Mouse (Mus musculus) heart, adult 2 months (tissue): ENCODE measurements around the gene Rps9. TPM values are rescaled to one million over a fixed set of nuclear protein-coding genes. Genes with fewer than 3 reads are reported as not detected.
A peak's percentile ranks its signal among the peaks of the same experiment; 100 is the strongest.

Experiments
- DNase-seq, 2 experiments: peaks; one replicate each; pipeline ENCODE4 v3.0.0; 2021
- H3K27ac ChIP-seq: fragments of 200-600 bp; 2 replicates; pipeline ENCODE4 v1.8.1; 2022
- H3K27me3 ChIP-seq: fragments of 200-500 bp; 2 replicates; pipeline ENCODE4 v1.6.1; 2012; ENCODE audit warnings: mild to moderate bottlenecking, low read length, inconsistent platforms, mixed read lengths; ENCODE audit not compliant: control insufficient read depth, insufficient read depth
- H3K36me3 ChIP-seq: fragments of 200-500 bp; 2 replicates; pipeline ENCODE4 v1.6.1; 2012; ENCODE audit warnings: low read length, inconsistent platforms; ENCODE audit not compliant: control insufficient read depth, insufficient read depth
- H3K4me1 ChIP-seq: fragments of 200-500 bp; 2 replicates; pipeline ENCODE4 v1.6.1; 2011; ENCODE audit warnings: low read length; ENCODE audit not compliant: control insufficient read depth, insufficient read depth
- H3K4me3 ChIP-seq: fragments of 200-600 bp; 2 replicates; pipeline ENCODE4 v1.8.1; 2022
- H3K79me2 ChIP-seq: fragments of 200-500 bp; replicated peaks from 2 replicates; pipeline ENCODE4 v1.6.1; 2012; ENCODE audit warnings: mild to moderate bottlenecking, inconsistent platforms, low read length, moderate library complexity, mixed read lengths; ENCODE audit not compliant: control insufficient read depth, insufficient read depth
- H3K9ac ChIP-seq: fragments of 200-500 bp; 2 replicates; pipeline ENCODE4 v1.6.1; 2012; ENCODE audit warnings: low read depth, mild to moderate bottlenecking, control low read depth, inconsistent platforms, low read length, mixed read lengths
- CTCF ChIP-seq: fragments of 200-600 bp; IDR thresholded peaks from 2 replicates; pipeline ENCODE4 v1.8.1; 2022; ENCODE audit warnings: antibody characterized with exemption, mild to moderate bottlenecking, moderate library complexity
- EP300 ChIP-seq: fragments of 200-500 bp; IDR thresholded peaks from 2 replicates; pipeline ENCODE4 v1.6.1; 2011; ENCODE audit warnings: low read depth, low read length, control low read depth; ENCODE audit not compliant: insufficient read depth
- POLR2A ChIP-seq: fragments of 200-500 bp; IDR thresholded peaks from 2 replicates; pipeline ENCODE4 v1.6.1; 2011; ENCODE audit warnings: mild to moderate bottlenecking, low read depth, low read length, control low read depth; ENCODE audit not compliant: insufficient read depth
- WGBS: fragments of 180-500 bp; shearing (Covaris S2); methylation state at CpG from one replicate; pipeline ENCODE4 v1.1.7; 2018; 5-methylcytosine and 5-hydroxymethylcytosine counted together
- intact Hi-C: fragments of 180-260 bp; cut with DNase I; formaldehyde crosslinking; loops from one replicate; pipeline ENCODE4 v1.15.1; 2025
- long read RNA-seq: library from polyadenylated mRNA; stranded (forward); transcript quantifications from one replicate; pipeline ENCODE4 v2.0.0, GENCODE M21; 2021
- polyA plus RNA-seq: library from polyadenylated mRNA; depleted of rRNA; stranded (reverse); fragments of >200 nt; gene quantifications from 2 replicates; pipeline ENCODE4 v1.2.3, GENCODE M21; 2012; rRNA removed
- total RNA-seq, 2 experiments: library from RNA; stranded (reverse); gene quantifications; 2 replicates each; pipeline ENCODE4 v1.2.3; 2021

Rps9 gene
- total RNA-seq, result 100 to 1,000 TPM; 584 to 688 TPM
- polyA plus RNA-seq, result 761 and 901 TPM in 2 replicates
- long read RNA-seq, transcript Rps9-201 (5 exons, 751 nt), result major isoform, 148 of 191 reads
- long read RNA-seq, transcript Rps9-204 (4 exons, 914 nt), result minor isoform, 16 of 191 reads
- long read RNA-seq, partial matches to known transcripts, result 15 of 191 reads
- long read RNA-seq, other reads (novel, unspliced or antisense), result 12 of 191 reads

DNA sequence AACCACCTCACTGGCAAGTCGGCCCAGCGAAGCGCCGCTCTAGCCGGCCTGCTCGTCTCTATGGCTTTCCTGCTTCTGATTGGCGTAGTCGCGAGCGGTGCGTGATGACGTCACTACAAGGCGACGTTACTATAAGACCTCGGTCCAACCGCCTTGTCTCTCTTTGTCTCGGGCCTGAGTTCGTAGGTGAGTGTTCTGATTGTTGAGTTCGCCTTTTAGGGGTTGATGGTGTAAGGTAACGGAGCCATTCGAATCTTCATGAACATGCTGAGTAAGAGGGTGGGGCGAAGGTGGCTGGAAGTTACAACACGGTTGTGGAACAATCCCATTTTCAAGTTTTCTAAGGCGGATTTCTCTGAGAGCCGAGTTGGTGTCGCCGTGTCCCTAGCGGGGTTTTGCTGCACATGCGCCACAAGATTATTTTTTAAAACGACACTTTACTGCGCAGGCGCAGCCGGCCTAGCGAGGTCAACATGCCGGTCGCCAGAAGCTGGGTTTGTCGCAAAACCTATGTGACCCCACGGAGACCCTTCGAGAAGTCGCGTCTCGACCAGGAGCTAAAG is at the start of gene Rps9:
Rps9 (plus strand) TSS at position 115 of the 563 bp plus-strand sequence.
- DNase-seq, result peak; percentile 95 to 96
- Histone ChIP-seq H3K9ac (peak within 1 kb of the TSS; percentile 76), H3K4me3 (peak within 1 kb of the TSS; percentile 71), H3K27me3 (no peaks in the 10 kb centered on the region), H3K36me3 (peaks cover 19% of the 10 kb centered on the region), H3K27ac (peak within 1 kb of the TSS; percentile 92), H3K4me1 (peaks cover 5% of the 10 kb centered on the region), H3K79me2 (no peaks in the 10 kb centered on the region)
- WGBS, result under 1% methylated on average over 42 of the region's 42 CpGs
- intact Hi-C loops, result loop anchor here (1.0 to 10.0 kb wide), 3 partner anchors 11 to 741 kb away; partner anchors contain the start of genes Mboat7 and Rdh13
- TF ChIP-seq CTCF (peak; percentile 56), EP300 (peak; percentile 83), POLR2A (peak; percentile 100)

DNA sequence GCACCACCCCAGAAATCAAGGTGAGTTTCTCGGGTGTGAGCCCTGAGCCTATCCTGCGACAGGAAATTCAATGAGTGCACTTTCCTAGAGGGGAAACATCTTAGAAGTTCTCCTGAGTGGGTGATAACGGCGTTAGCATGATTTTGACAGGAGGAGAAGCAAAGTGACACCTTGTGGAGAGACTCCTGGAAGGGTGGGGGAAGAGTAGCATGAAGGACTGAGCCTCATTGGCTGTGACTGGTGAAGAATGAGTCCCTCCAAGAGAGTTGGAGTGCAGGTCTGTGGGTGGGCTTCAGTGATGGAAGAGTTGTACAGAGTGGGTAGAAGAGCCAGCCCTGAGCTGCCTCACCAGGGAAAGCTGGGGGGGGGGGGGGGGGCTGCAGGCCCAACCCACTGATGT is 46.8 kb upstream of the Rps9 start:
- H3K4me3 ChIP-seq, result no peak overlapping the region
- H3K79me2 ChIP-seq, result no peaks in the 10 kb centered on the region
- no peaks in the 10 kb centered on the region for H3K4me1 ChIP-seq
- H3K9ac ChIP-seq, result no peak overlapping the region
- peaks cover 7% of the 10 kb centered on the region; the same call in 1 of the 2 replicates for H3K36me3 ChIP-seq
- TF ChIP-seq EP300, result no peak
- H3K27ac ChIP-seq, result no peak overlapping the region
- intact Hi-C loops, result no loop called here
- no peak for DNase-seq
- H3K27me3 ChIP-seq, result no peaks in the 10 kb centered on the region
- WGBS, result 76% methylated on average over 4 of the region's 4 CpGs

DNA sequence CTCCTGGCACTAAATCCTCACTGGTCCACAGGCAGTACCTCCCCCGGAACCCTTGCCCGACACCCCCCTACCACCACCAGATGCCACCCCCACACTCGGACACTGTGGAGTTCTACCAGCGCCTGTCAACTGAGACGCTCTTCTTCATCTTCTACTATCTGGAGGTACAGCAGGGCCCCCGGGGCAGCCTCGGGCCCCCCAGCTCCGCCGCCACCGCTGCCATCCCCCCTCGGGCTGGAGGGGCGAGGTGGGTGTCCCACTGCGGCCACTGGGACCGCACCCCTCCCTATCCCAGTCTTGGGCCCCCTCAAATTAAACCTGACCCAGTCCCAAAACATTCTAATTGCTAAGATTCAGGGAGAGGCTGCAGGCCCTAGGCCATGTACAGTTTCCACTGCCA is 45.2 kb upstream of the Rps9 start:
- intact Hi-C loops, result no loop called here
- Histone ChIP-seq H3K4me3 (no peak overlapping the region), H3K4me1 (no peaks in the 10 kb centered on the region), H3K36me3 (peaks cover 3% of the 10 kb centered on the region; the same call in 1 of the 2 replicates), H3K79me2 (no peaks in the 10 kb centered on the region), H3K27ac (no peak overlapping the region), H3K27me3 (no peaks in the 10 kb centered on the region), H3K9ac (no peak overlapping the region)
- 90% methylated on average over 14 of the region's 14 CpGs for WGBS
- TF ChIP-seq POLR2A, result no peak
- TF ChIP-seq EP300, result no peak
- TF ChIP-seq CTCF, result no peak
- DNase-seq, result no peak

DNA sequence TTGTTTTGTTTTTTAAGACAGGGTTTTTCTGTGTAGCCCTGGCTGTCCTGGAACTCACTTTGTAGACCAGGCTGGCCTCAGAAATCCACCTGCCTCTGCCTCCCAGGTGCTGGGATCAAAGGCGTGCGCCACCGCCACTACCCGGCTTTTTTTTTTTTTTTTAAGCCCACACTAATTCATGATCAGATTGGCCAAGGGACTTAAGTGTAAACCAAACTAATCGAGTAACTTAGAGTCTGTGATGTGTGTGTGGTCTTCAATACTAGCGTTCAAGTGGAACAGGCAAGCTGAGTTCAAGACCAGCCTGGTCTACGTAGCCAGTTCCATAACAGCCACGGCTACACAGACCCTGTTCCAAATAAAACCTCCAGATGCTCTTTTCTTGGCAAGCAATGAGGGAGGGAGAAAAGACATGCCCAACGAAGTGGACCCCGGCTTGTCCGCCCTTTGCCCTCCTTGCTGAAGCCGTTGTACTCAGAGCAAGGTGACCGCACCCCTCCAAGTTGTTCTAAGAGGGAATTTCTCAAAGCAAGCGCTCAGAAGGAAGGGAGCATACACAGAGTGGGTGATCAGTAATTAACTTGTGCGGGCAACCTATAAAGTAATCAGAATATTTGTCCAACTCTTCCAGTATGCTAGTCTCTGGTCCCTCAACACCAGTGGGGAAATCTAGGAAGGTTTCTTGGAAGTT is 39.1 kb upstream of the Rps9 start:
- no peaks in the 10 kb centered on the region; the same call in 1 of the 2 replicates for H3K79me2 ChIP-seq
- TF ChIP-seq CTCF (no peak), POLR2A (no peak), EP300 (no peak)
- no peak for DNase-seq
- WGBS, result 20% methylated on average over 15 of the region's 15 CpGs
- intact Hi-C loops, result loop anchor here (1.0 kb wide), 2 partner anchors 19 to 28 kb away; partner anchors contain the start of genes Cnot3 and Tsen34
- peaks cover 4% of the 10 kb centered on the region; the same call in 1 of the 2 replicates for H3K4me1 ChIP-seq
- peaks cover 5% of the 10 kb centered on the region for H3K36me3 ChIP-seq
- peak overlapping the region; percentile 84 for H3K9ac ChIP-seq
- H3K4me3 ChIP-seq, result peak overlapping the region; percentile 76
- no peaks in the 10 kb centered on the region for H3K27me3 ChIP-seq
- peak overlapping the region; percentile 96 for H3K27ac ChIP-seq

DNA sequence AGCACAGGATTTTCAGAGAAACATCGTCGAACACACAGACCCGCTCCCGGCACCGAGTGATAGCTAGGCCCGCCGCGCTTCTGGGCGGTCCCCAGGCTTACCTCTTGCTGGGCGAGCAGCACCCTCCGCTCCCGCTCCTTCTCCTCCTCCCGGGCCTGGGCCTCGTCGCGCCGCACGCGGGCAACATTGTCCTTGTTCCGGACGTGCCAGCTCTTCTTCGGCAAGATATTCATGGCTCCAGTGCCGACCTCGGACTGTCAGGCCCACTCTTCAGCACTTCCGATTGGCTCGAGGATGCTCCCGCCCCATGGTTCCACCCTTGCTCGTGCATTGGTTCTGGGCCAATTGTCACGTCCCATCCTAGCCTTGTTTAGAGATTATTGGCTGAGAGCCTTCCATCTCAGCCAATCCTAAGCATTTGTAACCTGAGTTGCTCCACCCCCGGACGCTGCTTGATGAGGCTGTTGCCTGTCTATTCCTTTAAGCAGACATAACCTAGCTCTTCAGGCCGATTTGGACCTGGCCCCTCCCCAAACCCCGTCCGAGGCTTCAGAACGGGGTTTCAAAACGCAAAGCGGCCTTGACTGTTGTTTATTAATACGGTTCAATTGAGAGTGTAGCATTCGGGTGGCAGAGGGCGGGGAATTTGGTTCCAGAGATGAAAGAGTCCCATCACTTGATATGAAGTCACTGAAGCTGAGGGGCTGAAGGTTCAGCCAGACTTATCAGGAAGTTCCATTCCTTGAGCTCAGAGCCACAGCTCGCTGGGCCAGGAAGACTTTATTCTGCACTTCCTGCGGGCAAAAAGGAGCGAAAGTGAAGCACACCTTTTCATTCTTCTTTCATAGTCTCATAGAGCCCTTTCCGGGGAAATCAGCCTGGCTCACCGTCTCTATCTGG is 38.3 kb upstream of the Rps9 start, which contains the start of gene Leng1:
Leng1 (minus strand) TSS at position 626 of the 900 bp plus-strand sequence.
- Histone ChIP-seq H3K79me2 (no peaks in the 10 kb centered on the region; the same call in 1 of the 2 replicates), H3K36me3 (peaks cover 3% of the 10 kb centered on the region; the same call in 1 of the 2 replicates), H3K27me3 (no peaks in the 10 kb centered on the region), H3K4me1 (peaks cover 4% of the 10 kb centered on the region; the same call in 1 of the 2 replicates), H3K4me3 (peak within 1 kb of the TSS; percentile 76), H3K27ac (peak within 1 kb of the TSS; percentile 96), H3K9ac (peak within 1 kb of the TSS; percentile 84)
- WGBS, result 1% methylated on average over 45 of the region's 45 CpGs
- intact Hi-C loops, result loop anchor here (1.0 kb wide), 1 partner anchor 27 kb away; the partner anchor contains the start of gene Tsen34
- TF ChIP-seq EP300 (peak; percentile 65), CTCF (no peak), POLR2A (peak; percentile 98)
- peak; percentile 94 to 98 for DNase-seq
